Mouse (Mus musculus): Measurements from ENCODE around the gene Olfr297. TPM values are rescaled to one million over a fixed set of nuclear protein-coding genes. Genes with fewer than 3 reads are reported as not detected.

Gene Olfr297
- polyA plus RNA-seq (2015; fragmentation: Nextera tagmentation; extraction: Ambion mirVana) = not detected in 2 replicates

GRCm38 (mm10) chr7:86519668-86520067 is at the start of gene Olfr297:
Gene Olfr297 (plus strand): TSS chr7:86519968.
- no peaks in the 10 kb centered on the region for H3K9me3 ChIP-seq (replicated peaks)
- no peak for ATAC-seq (replicated peaks; ENCODE audit: low FRiP score)
- H3K4me1 ChIP-seq = no peaks in the 10 kb centered on the region
- no peak within 1 kb of the TSS for H3K9ac ChIP-seq
- H3K4me2 ChIP-seq = no peak within 1 kb of the TSS
- H3K36me3 ChIP-seq = no peaks in the 10 kb centered on the region
- H3K27ac ChIP-seq = no peak within 1 kb of the TSS
- no peak within 1 kb of the TSS for H3K4me3 ChIP-seq (replicated peaks)
- H3K27me3 ChIP-seq = no peaks in the 10 kb centered on the region

- Histone ChIP-seq H3K9me3 (replicated peaks) (no peaks in the 10 kb centered on the region), H3K27me3 (no peaks in the 10 kb centered on the region), H3K27ac (no peak within 1 kb of the TSS), H3K36me3 (no peaks in the 10 kb centered on the region), H3K4me2 (no peak within 1 kb of the TSS), H3K4me1 (no peaks in the 10 kb centered on the region), H3K4me3 (replicated peaks) (no peak within 1 kb of the TSS), H3K9ac (no peak within 1 kb of the TSS)
- WGBS = 83% methylated on average over 1 of the region's 1 CpGs
- no peak for ATAC-seq (replicated peaks; ENCODE audit: low FRiP score)
Observed at GRCm38 (mm10) chr7:86492384-86492783, 27.4 kb upstream of the Olfr297 start, which contains the start of gene Olfr298. Gene Olfr298 (minus strand): TSS chr7:86492484.

Other genes starting within 250 kb of the Olfr297 start
- not detected in 2 replicates for gene Olfr310, start 242.8 kb upstream of the Olfr297 start, polyA plus RNA-seq (2015; fragmentation: Nextera tagmentation; extraction: Ambion mirVana)
- not detected in 2 replicates for gene Olfr309, start 206.3 kb upstream of the Olfr297 start, polyA plus RNA-seq (2015; fragmentation: Nextera tagmentation; extraction: Ambion mirVana)
- not detected in 2 replicates for gene Olfr308, start 194.3 kb upstream of the Olfr297 start, polyA plus RNA-seq (2015; fragmentation: Nextera tagmentation; extraction: Ambion mirVana)
- not detected in 2 replicates for gene Olfr307, start 182.4 kb upstream of the Olfr297 start, polyA plus RNA-seq (2015; fragmentation: Nextera tagmentation; extraction: Ambion mirVana)
- gene Olfr305, start 153.0 kb upstream of the Olfr297 start, polyA plus RNA-seq (2015; fragmentation: Nextera tagmentation; extraction: Ambion mirVana) = not detected in 2 replicates
- not detected in 2 replicates for gene Olfr304, start 133.3 kb upstream of the Olfr297 start, polyA plus RNA-seq (2015; fragmentation: Nextera tagmentation; extraction: Ambion mirVana)
- not detected in 2 replicates for gene Olfr303, start 122.2 kb upstream of the Olfr297 start, polyA plus RNA-seq (2015; fragmentation: Nextera tagmentation; extraction: Ambion mirVana)
- not detected in 2 replicates for gene Olfr301, start 116.1 kb upstream of the Olfr297 start, polyA plus RNA-seq (2015; fragmentation: Nextera tagmentation; extraction: Ambion mirVana)
- gene Olfr299, start 60.0 kb upstream of the Olfr297 start, polyA plus RNA-seq (2015; fragmentation: Nextera tagmentation; extraction: Ambion mirVana) = not detected in 2 replicates
- not detected in 2 replicates for gene Olfr298, start 27.5 kb upstream of the Olfr297 start, polyA plus RNA-seq (2015; fragmentation: Nextera tagmentation; extraction: Ambion mirVana)
- gene Olfr295, start 63.9 kb downstream of the Olfr297 start, polyA plus RNA-seq (2015; fragmentation: Nextera tagmentation; extraction: Ambion mirVana) = not detected in 2 replicates
- gene Olfr294, start 96.7 kb downstream of the Olfr297 start, polyA plus RNA-seq (2015; fragmentation: Nextera tagmentation; extraction: Ambion mirVana) = not detected in 2 replicates
- gene Olfr293, start 129.1 kb downstream of the Olfr297 start, polyA plus RNA-seq (2015; fragmentation: Nextera tagmentation; extraction: Ambion mirVana) = not detected in 2 replicates
- not detected in 2 replicates for gene Olfr292, start 168.4 kb downstream of the Olfr297 start, polyA plus RNA-seq (2015; fragmentation: Nextera tagmentation; extraction: Ambion mirVana)